Mouse (Mus musculus): ENCODE measurements around the gene 1700001O22Rik. TPM values are rescaled to one million over a fixed set of nuclear protein-coding genes. Genes with fewer than 3 reads are reported as not detected.

Gene 1700001O22Rik
- polyA plus RNA-seq, 1 experiment from 2014 or later: 0.40 TPM

Other genes with a start within 250 kb of the 1700001O22Rik start
- gene Cstad, start 208.6 kb downstream of the 1700001O22Rik start, polyA plus RNA-seq (2014; fragmentation: Nextera tagmentation; extraction: Ambion mirVana): 0.38 TPM in 1 of 2 replicates, not detected in the other
- gene Ntmt1, start 4.2 kb upstream of the 1700001O22Rik start, polyA plus RNA-seq (2014; fragmentation: Nextera tagmentation; extraction: Ambion mirVana): 75.9 and 85.2 TPM in 2 replicates
- gene Asb6, start 26.7 kb upstream of the 1700001O22Rik start, polyA plus RNA-seq (2014; fragmentation: Nextera tagmentation; extraction: Ambion mirVana): 44.2 and 45.6 TPM in 2 replicates
- 8.2 and 9.4 TPM in 2 replicates for gene Prrx2, start 31.3 kb upstream of the 1700001O22Rik start, polyA plus RNA-seq (2014; fragmentation: Nextera tagmentation; extraction: Ambion mirVana)
- gene Ptges, start 126.2 kb upstream of the 1700001O22Rik start, polyA plus RNA-seq (2014; fragmentation: Nextera tagmentation; extraction: Ambion mirVana): 0.92 and 0.97 TPM in 2 replicates
- gene Tor1b, start 149.3 kb upstream of the 1700001O22Rik start, polyA plus RNA-seq (2014; fragmentation: Nextera tagmentation; extraction: Ambion mirVana): 27.2 and 31.6 TPM in 2 replicates
- gene Tor1a, start 164.3 kb upstream of the 1700001O22Rik start, polyA plus RNA-seq (2014; fragmentation: Nextera tagmentation; extraction: Ambion mirVana): 71.7 and 73.2 TPM in 2 replicates
- gene BC005624, start 178.5 kb upstream of the 1700001O22Rik start, polyA plus RNA-seq (2014; fragmentation: Nextera tagmentation; extraction: Ambion mirVana): 51.6 and 53.5 TPM in 2 replicates
- gene Usp20, start 178.6 kb upstream of the 1700001O22Rik start, polyA plus RNA-seq (2014; fragmentation: Nextera tagmentation; extraction: Ambion mirVana): 11.5 and 12.9 TPM in 2 replicates

Measured in liver, embryonic 11.5 days (tissue).